Mouse (Mus musculus) liver, adult 2 months (tissue): ENCODE measurements around the gene Aldh18a1.

ENCODE experiments used
- CTCF ChIP-seq: fragments of 200-500 bp; IDR thresholded peaks from 2 replicates; pipeline ENCODE4 v1.5.1; 2011; ENCODE audit warnings: low read depth, low read length, control low read depth
- POLR2A ChIP-seq: fragments of 200-500 bp; IDR thresholded peaks from 2 replicates; pipeline ENCODE4 v1.6.1; 2011; ENCODE audit warnings: low read length, control low read depth; ENCODE audit not compliant: insufficient read depth; ENCODE audit errors: extremely low read depth

GRCm38 (mm10) chr19:40536526-40536925, 51.7 kb downstream of the Aldh18a1 start:
- TF ChIP-seq CTCF (no peak), POLR2A (no peak)
